Mouse (Mus musculus): ENCODE results near the gene Nup93. TPM values are rescaled to one million over a fixed set of nuclear protein-coding genes. Genes with fewer than 3 reads are reported as not detected.

Gene Nup93
- polyA plus RNA-seq, 1 experiment = 28.1 TPM

GRCm38 (mm10) chr8:94273289-94273850 is 59.0 kb downstream of the Nup93 start:
- no peak overlapping the region for H3K27ac ChIP-seq (ENCODE audit: control insufficient read depth, insufficient read depth, low read length)
- no peaks in the 10 kb centered on the region for H3K4me1 ChIP-seq (replicated peaks; ENCODE audit: control insufficient read depth, insufficient read depth, low read length)
- no peak for DNase-seq
- TF ChIP-seq POLR2A (IDR thresholded peaks at IDR 0.05; ENCODE audit: control insufficient read depth, extremely low read depth, insufficient read depth, low read length, poor library complexity) (no peak), CTCF (IDR thresholded peaks at IDR 0.05; ENCODE audit: borderline replicate concordance, control insufficient read depth, extremely low read depth, insufficient read depth, low read length, poor library complexity) (no peak)
- H3K36me3 ChIP-seq (ENCODE audit: control insufficient read depth, insufficient read depth, low read length) = no peaks in the 10 kb centered on the region
- 98% methylated on average over 5 of the region's 5 CpGs for WGBS
- no peak overlapping the region for H3K4me3 ChIP-seq (ENCODE audit: control insufficient read depth, insufficient read depth, low read length)
- no peaks in the 10 kb centered on the region for H3K27me3 ChIP-seq (ENCODE audit: control insufficient read depth, insufficient read depth, low read length)

- H3K27ac ChIP-seq (ENCODE audit: control insufficient read depth, insufficient read depth, low read length) = no peak overlapping the region
- H3K4me3 ChIP-seq (ENCODE audit: control insufficient read depth, insufficient read depth, low read length) = no peak overlapping the region
- WGBS = 88% methylated on average over 5 of the region's 5 CpGs
- H3K27me3 ChIP-seq (ENCODE audit: control insufficient read depth, insufficient read depth, low read length) = no peaks in the 10 kb centered on the region
- DNase-seq = no peak
- TF ChIP-seq POLR2A (IDR thresholded peaks at IDR 0.05; ENCODE audit: control insufficient read depth, extremely low read depth, insufficient read depth, low read length, poor library complexity) (no peak), CTCF (IDR thresholded peaks at IDR 0.05; ENCODE audit: borderline replicate concordance, control insufficient read depth, extremely low read depth, insufficient read depth, low read length, poor library complexity) (no peak)
- no peaks in the 10 kb centered on the region for H3K4me1 ChIP-seq (replicated peaks; ENCODE audit: control insufficient read depth, insufficient read depth, low read length)
- H3K36me3 ChIP-seq (ENCODE audit: control insufficient read depth, insufficient read depth, low read length) = no peaks in the 10 kb centered on the region
These were observed 59.7 kb downstream of the Nup93 start for GRCm38 (mm10) chr8:94274030-94274429.

- WGBS = 84% methylated on average over 6 of the region's 6 CpGs
- Histone ChIP-seq H3K4me3 (ENCODE audit: control insufficient read depth, insufficient read depth, low read length) (no peak overlapping the region), H3K36me3 (ENCODE audit: control insufficient read depth, insufficient read depth, low read length) (no peaks in the 10 kb centered on the region), H3K27ac (ENCODE audit: control insufficient read depth, insufficient read depth, low read length) (no peak overlapping the region), H3K4me1 (replicated peaks; ENCODE audit: control insufficient read depth, insufficient read depth, low read length) (no peaks in the 10 kb centered on the region), H3K27me3 (ENCODE audit: control insufficient read depth, insufficient read depth, low read length) (no peaks in the 10 kb centered on the region)
- no peak for DNase-seq
- no peak for TF ChIP-seq POLR2A (IDR thresholded peaks at IDR 0.05; ENCODE audit: control insufficient read depth, extremely low read depth, insufficient read depth, low read length, poor library complexity)
- TF ChIP-seq CTCF (IDR thresholded peaks at IDR 0.05; ENCODE audit: borderline replicate concordance, control insufficient read depth, extremely low read depth, insufficient read depth, low read length, poor library complexity) = no peak
These were observed 63.9 kb downstream of the Nup93 start for GRCm38 (mm10) chr8:94278295-94278694.

- Histone ChIP-seq H3K4me3 (ENCODE audit: control insufficient read depth, insufficient read depth, low read length) (no peak overlapping the region), H3K27ac (ENCODE audit: control insufficient read depth, insufficient read depth, low read length) (no peak overlapping the region), H3K4me1 (replicated peaks; ENCODE audit: control insufficient read depth, insufficient read depth, low read length) (no peaks in the 10 kb centered on the region), H3K36me3 (ENCODE audit: control insufficient read depth, insufficient read depth, low read length) (no peaks in the 10 kb centered on the region), H3K27me3 (ENCODE audit: control insufficient read depth, insufficient read depth, low read length) (no peaks in the 10 kb centered on the region)
- no peak for TF ChIP-seq POLR2A (IDR thresholded peaks at IDR 0.05; ENCODE audit: control insufficient read depth, extremely low read depth, insufficient read depth, low read length, poor library complexity)
- TF ChIP-seq CTCF (IDR thresholded peaks at IDR 0.05; ENCODE audit: borderline replicate concordance, control insufficient read depth, extremely low read depth, insufficient read depth, low read length, poor library complexity) = no peak
- WGBS = 98% methylated on average over 5 of the region's 5 CpGs
- no peak for DNase-seq
These were observed 65.7 kb downstream of the Nup93 start for GRCm38 (mm10) chr8:94280001-94280613.

- no peak for DNase-seq
- no peak for TF ChIP-seq POLR2A (IDR thresholded peaks at IDR 0.05; ENCODE audit: control insufficient read depth, extremely low read depth, insufficient read depth, low read length, poor library complexity)
- TF ChIP-seq CTCF (IDR thresholded peaks at IDR 0.05; ENCODE audit: borderline replicate concordance, control insufficient read depth, extremely low read depth, insufficient read depth, low read length, poor library complexity) = no peak
- Histone ChIP-seq H3K36me3 (ENCODE audit: control insufficient read depth, insufficient read depth, low read length) (no peaks in the 10 kb centered on the region), H3K4me3 (ENCODE audit: control insufficient read depth, insufficient read depth, low read length) (no peak overlapping the region), H3K4me1 (replicated peaks; ENCODE audit: control insufficient read depth, insufficient read depth, low read length) (no peaks in the 10 kb centered on the region), H3K27ac (ENCODE audit: control insufficient read depth, insufficient read depth, low read length) (no peak overlapping the region), H3K27me3 (ENCODE audit: control insufficient read depth, insufficient read depth, low read length) (no peaks in the 10 kb centered on the region)
- 96% methylated on average over 3 of the region's 3 CpGs for WGBS
These were observed 68.2 kb downstream of the Nup93 start for GRCm38 (mm10) chr8:94282453-94282985.

- H3K36me3 ChIP-seq (ENCODE audit: control insufficient read depth, insufficient read depth, low read length) = no peaks in the 10 kb centered on the region
- DNase-seq = no peak
- no peaks in the 10 kb centered on the region for H3K4me1 ChIP-seq (replicated peaks; ENCODE audit: control insufficient read depth, insufficient read depth, low read length)
- H3K27ac ChIP-seq (ENCODE audit: control insufficient read depth, insufficient read depth, low read length) = no peak overlapping the region
- 95% methylated on average over 7 of the region's 7 CpGs for WGBS
- H3K4me3 ChIP-seq (ENCODE audit: control insufficient read depth, insufficient read depth, low read length) = no peak overlapping the region
- TF ChIP-seq POLR2A (IDR thresholded peaks at IDR 0.05; ENCODE audit: control insufficient read depth, extremely low read depth, insufficient read depth, low read length, poor library complexity) (no peak), CTCF (IDR thresholded peaks at IDR 0.05; ENCODE audit: borderline replicate concordance, control insufficient read depth, extremely low read depth, insufficient read depth, low read length, poor library complexity) (no peak)
- no peaks in the 10 kb centered on the region for H3K27me3 ChIP-seq (ENCODE audit: control insufficient read depth, insufficient read depth, low read length)
These were observed 69.8 kb downstream of the Nup93 start for GRCm38 (mm10) chr8:94284204-94284603.

All from thymus, adult 2 months (tissue).